9 mouse cellular contexts compared by ENCODE assay signal in genomic region chr2:136387181-136388131, GRCm38 (mm10). TPM values are rescaled to one million over a fixed set of nuclear protein-coding genes. Genes with fewer than 3 reads are reported as not detected.
DNase-seq lines count a peak whose midpoint lies in the region; ATAC-seq and TF ChIP-seq lines count a peak whose summit lies in the region.
"Had no signal": no experiment of that assay in that cellular context is flagged by ENCODE, and none has a peak within 500 bp of the region (broad histone marks: within the 10 kb centered on the region; RNA-seq: fewer than 3 reads in every experiment).

Gene Pak7 (minus strand): TSS chr2:136387967.

- H3K36me3 ChIP-seq in lung, embryonic 16.5 days (ENCODE audit: control insufficient read depth, insufficient read depth, low read length) = no peaks in the 10 kb centered on the region
- H3K36me3 ChIP-seq in heart, postnatal 0 days (replicated peaks; ENCODE audit: control insufficient read depth, insufficient read depth, low read length) = no peaks in the 10 kb centered on the region
- no peaks in the 10 kb centered on the region for H3K36me3 ChIP-seq in midbrain, embryonic 13.5 days
- no peaks in the 10 kb centered on the region for H3K36me3 ChIP-seq in stomach, embryonic 16.5 days (ENCODE audit: control insufficient read depth, insufficient read depth, low read length)

- H3K4me2 ChIP-seq in lung, embryonic 16.5 days (ENCODE audit: low read depth, low read length) = peak within 1 kb of the TSS; percentile 73
- H3K4me2 ChIP-seq in heart, postnatal 0 days (ENCODE audit: low read depth, low read length) = peak within 1 kb of the TSS; percentile 60
- H3K4me2 ChIP-seq in midbrain, embryonic 13.5 days (replicated peaks) = peak within 1 kb of the TSS; percentile 61
- H3K4me2 ChIP-seq in stomach, embryonic 16.5 days (ENCODE audit: low read depth, low read length) = peak within 1 kb of the TSS; percentile 82

- H3K4me3 ChIP-seq in lung, embryonic 16.5 days (ENCODE audit: low read length) = peak within 1 kb of the TSS; percentile 52
- H3K4me3 ChIP-seq in heart, postnatal 0 days (ENCODE audit: low read depth, low read length) = peak within 1 kb of the TSS; percentile 38
- peak within 1 kb of the TSS; percentile 69 for H3K4me3 ChIP-seq in midbrain, embryonic 13.5 days (replicated peaks)
- H3K4me3 ChIP-seq in stomach, embryonic 16.5 days (replicated peaks; ENCODE audit: low read length) = peak within 1 kb of the TSS; percentile 61

- no peak within 1 kb of the TSS for H3K27ac ChIP-seq in lung, embryonic 16.5 days (ENCODE audit: low read length)
- no peak within 1 kb of the TSS for H3K27ac ChIP-seq in heart, postnatal 0 days (ENCODE audit: low read depth)
- peak within 1 kb of the TSS; percentile 95 for H3K27ac ChIP-seq in midbrain, embryonic 13.5 days
- H3K27ac ChIP-seq in stomach, embryonic 16.5 days (ENCODE audit: low read length) = no peak within 1 kb of the TSS

- no peak for TF ChIP-seq CTCF in heart, postnatal 0 days (IDR thresholded peaks at IDR 0.05; ENCODE audit: low read depth)

- no peak for DNase-seq in lung, postnatal 25 days (ENCODE audit: low spot score)
- DNase-seq in embryo, embryonic 11.5 days (ENCODE audit: low read depth, low spot score) = peak; percentile 77
- DNase-seq in heart, postnatal 0 days (ENCODE audit: low spot score) = peak; percentile 43
- DNase-seq in left cerebral cortex, adult 11 months (ENCODE audit: low spot score) = peak; percentile 74
- no peak for DNase-seq in B cell, adult 2 months

- WGBS in lung, embryonic 16.5 days = under 1% methylated on average over 39 of the region's 39 CpGs
- 1% methylated on average over 39 of the region's 39 CpGs for WGBS in heart, postnatal 0 days
- under 1% methylated on average over 38 of the region's 39 CpGs for WGBS in midbrain, embryonic 13.5 days
- under 1% methylated on average over 39 of the region's 39 CpGs for WGBS in stomach, embryonic 16.5 days

- H3K9me3 ChIP-seq in lung, embryonic 16.5 days (ENCODE audit: control insufficient read depth, low read length) = no peaks in the 10 kb centered on the region
- H3K9me3 ChIP-seq in heart, postnatal 0 days (replicated peaks; ENCODE audit: control insufficient read depth, low read length) = no peaks in the 10 kb centered on the region
- H3K9me3 ChIP-seq in midbrain, embryonic 13.5 days = no peaks in the 10 kb centered on the region
- H3K9me3 ChIP-seq in stomach, embryonic 16.5 days (replicated peaks; ENCODE audit: control insufficient read depth, low read length) = no peaks in the 10 kb centered on the region

- H3K9ac ChIP-seq in lung, embryonic 16.5 days (ENCODE audit: low read length) = 0 out of 2 replicates have a peak within 1 kb of the TSS, but pooled peaks have one; percentile 14
- H3K9ac ChIP-seq in heart, postnatal 0 days (replicated peaks; ENCODE audit: low read depth, low read length) = no peak within 1 kb of the TSS
- H3K9ac ChIP-seq in midbrain, embryonic 13.5 days (replicated peaks) = peak within 1 kb of the TSS; percentile 86
- peak within 1 kb of the TSS; percentile 33 for H3K9ac ChIP-seq in stomach, embryonic 16.5 days (ENCODE audit: low read length)

- ATAC-seq in lung, embryonic 16.5 days (ENCODE audit: low read depth) = peak; percentile 99
- ATAC-seq in heart, postnatal 0 days (ENCODE audit: insufficient read depth, low read depth) = peak; percentile 83
- peak; percentile 99 for ATAC-seq in midbrain, embryonic 13.5 days
- peak; percentile 95 for ATAC-seq in stomach, embryonic 16.5 days (ENCODE audit: insufficient read depth, low FRiP score)

- peaks cover 6% of the 10 kb centered on the region for H3K27me3 ChIP-seq in lung, embryonic 16.5 days (ENCODE audit: control insufficient read depth, insufficient read depth, low read depth, low read length)
- peaks cover 12% of the 10 kb centered on the region; the same call in 1 of the 2 replicates for H3K27me3 ChIP-seq in heart, postnatal 0 days (ENCODE audit: control insufficient read depth, insufficient read depth, low read length)
- no peaks in the 10 kb centered on the region for H3K27me3 ChIP-seq in midbrain, embryonic 13.5 days
- H3K27me3 ChIP-seq in stomach, embryonic 16.5 days (ENCODE audit: control insufficient read depth, insufficient read depth, low read length) = peaks cover 9% of the 10 kb centered on the region; the same call in 1 of the 2 replicates

- no peak for TF ChIP-seq EP300 in heart, postnatal 0 days (IDR thresholded peaks at IDR 0.05; ENCODE audit: low read depth)

- no peaks in the 10 kb centered on the region for H3K4me1 ChIP-seq in lung, embryonic 16.5 days (replicated peaks; ENCODE audit: control insufficient read depth, insufficient read depth, low read length)
- H3K4me1 ChIP-seq in heart, postnatal 0 days (ENCODE audit: control insufficient read depth, insufficient read depth) = no peaks in the 10 kb centered on the region; the same call in 1 of the 2 replicates
- H3K4me1 ChIP-seq in midbrain, embryonic 13.5 days (replicated peaks) = peaks cover 19% of the 10 kb centered on the region
- H3K4me1 ChIP-seq in stomach, embryonic 16.5 days (ENCODE audit: control insufficient read depth, insufficient read depth, low read length) = peaks cover 3% of the 10 kb centered on the region

RNA-seq across cellular contexts. Expression of gene Pak7, which starts in this region (rescaled TPM):
- 0.34 and 0.54 TPM in 2 replicates for polyA plus RNA-seq in lung, embryonic 16.5 days (2015; fragmentation: Nextera tagmentation; extraction: Ambion mirVana)
- 0.19 TPM in 1 of 2 replicates, not detected in the other for total RNA-seq in heart, postnatal 0 days (2014; rRNA removed; ENCODE audit: low replicate concordance)
- 0.14 and 0.19 TPM in 2 replicates for polyA plus RNA-seq in heart, postnatal 0 days (2015; fragmentation: Nextera tagmentation; extraction: Ambion mirVana)
- polyA plus RNA-seq in midbrain, embryonic 13.5 days (2015; fragmentation: Nextera tagmentation; extraction: Ambion mirVana) = 33.1 and 33.2 TPM in 2 replicates
- 1.0 and 1.6 TPM in 2 replicates for polyA plus RNA-seq in stomach, embryonic 16.5 days (2015; fragmentation: Nextera tagmentation; extraction: Ambion mirVana)
- total RNA-seq: neutrophil, adult 5-6 weeks had no signal

Comparison
In these comparisons a context has a peak if more than half of its experiments do, and no peak if none do; other contexts are left out.
1. RNA of gene Pak7 (polyA plus RNA-seq): 33.1 to 33.2 TPM in midbrain, embryonic 13.5 days; 1.0 to 1.6 TPM in stomach, embryonic 16.5 days, 0.34 to 0.54 TPM in lung, embryonic 16.5 days and 0.14 to 0.19 TPM in heart, postnatal 0 days; every median in the first group is over 10 times any median in the second.
2. Peak in ATAC-seq, H3K4me3 ChIP-seq, H3K9ac ChIP-seq and H3K4me2 ChIP-seq in lung, embryonic 16.5 days; RNA of the gene not detected or under 1 TPM.
3. Peak in DNase-seq, ATAC-seq, H3K4me3 ChIP-seq and H3K4me2 ChIP-seq in heart, postnatal 0 days; RNA of the gene not detected or under 1 TPM.
4. DNase-seq: peak in embryo, embryonic 11.5 days (single experiment) and left cerebral cortex, adult 11 months (single experiment); none in lung, postnatal 25 days (single experiment) and B cell, adult 2 months (0 of 2).
5. Peak in every context shown above with its lines, with median percentiles within 50 percentile points of each other: ATAC-seq, H3K4me2 ChIP-seq and H3K4me3 ChIP-seq.